Mouse (Mus musculus) frontal cortex, postnatal 10 days (tissue): ENCODE results near the gene Armc10.
A peak's percentile ranks its signal among the peaks of the same experiment; 100 is the strongest.
"Not testable (repeated sequence)": the region's sequence is repeated elsewhere in the genome, so short reads cannot be mapped to it uniquely, and the experiment has no call there.

ENCODE experiments used
- DNase-seq, 2 experiments: peaks; one replicate each; pipeline ENCODE4 v3.0.0; 2022; ENCODE audit warnings: low spot score in 2 of 2, mixed read lengths in 1 of 2

Gene Armc10

GRCm38 (mm10) chr5:21645439-21646132, at the start of gene Armc10, which contains the start of gene Fbxl13:
Gene Armc10 (plus strand): TSS chr5:21645813.
Gene Fbxl13 (minus strand): TSS chr5:21645634.
- DNase-seq = peak; percentile 85 to 87

DNA sequence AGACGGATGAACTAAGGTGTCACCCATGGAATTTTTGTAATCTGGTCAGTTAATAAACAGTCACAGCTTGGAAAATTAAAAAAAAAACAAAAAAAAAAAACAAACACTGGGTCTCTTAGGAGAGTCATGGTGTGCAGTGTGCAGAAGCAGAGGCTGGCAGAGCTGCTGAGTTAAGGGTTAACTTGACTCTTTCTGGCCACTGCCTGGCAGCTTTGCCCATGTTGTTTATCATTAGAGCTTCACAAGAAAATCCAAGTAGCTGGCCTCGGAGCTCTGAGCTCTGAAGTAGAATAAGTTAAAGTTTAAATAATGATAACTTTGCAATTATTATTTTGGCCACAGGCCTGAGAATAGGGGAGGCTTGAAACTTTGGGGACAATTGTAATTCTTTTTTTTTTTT, 46.1 kb upstream of the Armc10 start:
- DNase-seq = not testable (repeated sequence)

- DNase-seq = no peak
Measured at GRCm38 (mm10) chr5:21599961-21600360, 45.7 kb upstream of the Armc10 start.

- no peak for DNase-seq
Measured at GRCm38 (mm10) chr5:21605936-21606335, 39.7 kb upstream of the Armc10 start.

DNA sequence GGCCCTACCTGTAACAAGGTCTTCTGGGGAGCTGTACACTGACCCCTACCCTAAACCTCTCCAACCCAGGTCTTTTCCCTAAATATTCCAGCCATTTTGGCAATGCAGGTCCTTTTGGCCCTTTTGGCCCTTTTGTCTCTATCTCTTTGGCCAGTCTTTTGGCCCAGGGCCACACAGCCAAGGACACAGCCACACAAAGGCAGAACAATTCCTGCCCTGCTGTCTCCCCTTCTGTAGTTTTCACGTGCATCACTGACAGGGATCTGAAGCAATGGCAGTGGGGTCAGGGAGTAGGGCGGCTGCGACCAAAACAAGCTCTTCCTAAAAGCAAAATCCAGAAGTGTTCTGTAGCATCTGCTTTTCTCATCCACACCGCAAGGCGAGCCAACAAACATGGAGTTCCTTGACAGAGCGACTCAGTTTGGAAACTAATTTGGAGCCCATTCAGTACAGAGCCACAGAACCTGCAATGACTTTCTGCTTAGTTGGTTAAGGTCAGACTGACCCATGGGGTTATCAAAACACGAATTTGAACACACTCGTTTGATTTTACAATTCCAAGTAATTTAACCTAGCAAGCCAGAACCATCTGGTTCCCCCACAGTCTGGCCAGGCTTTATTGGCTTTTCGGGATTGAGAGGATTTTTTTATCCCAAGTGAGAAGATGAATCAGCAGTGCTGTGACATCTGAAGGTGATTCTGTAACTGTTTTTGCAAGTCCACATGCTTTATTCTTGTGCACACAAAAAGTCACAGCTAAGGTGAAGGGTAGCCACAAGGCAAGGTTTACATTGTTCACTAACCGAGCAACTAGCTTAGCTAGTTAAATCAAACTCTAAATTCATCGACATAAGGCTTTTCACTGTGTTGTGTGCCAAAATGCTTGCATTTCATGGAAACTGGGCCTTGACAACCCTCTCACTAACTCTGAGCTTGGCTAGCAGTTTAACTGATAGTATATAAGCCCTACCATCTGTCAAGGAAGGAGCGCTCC, 37.0 kb upstream of the Armc10 start:
- DNase-seq = peak; percentile 6 to 11

DNA sequence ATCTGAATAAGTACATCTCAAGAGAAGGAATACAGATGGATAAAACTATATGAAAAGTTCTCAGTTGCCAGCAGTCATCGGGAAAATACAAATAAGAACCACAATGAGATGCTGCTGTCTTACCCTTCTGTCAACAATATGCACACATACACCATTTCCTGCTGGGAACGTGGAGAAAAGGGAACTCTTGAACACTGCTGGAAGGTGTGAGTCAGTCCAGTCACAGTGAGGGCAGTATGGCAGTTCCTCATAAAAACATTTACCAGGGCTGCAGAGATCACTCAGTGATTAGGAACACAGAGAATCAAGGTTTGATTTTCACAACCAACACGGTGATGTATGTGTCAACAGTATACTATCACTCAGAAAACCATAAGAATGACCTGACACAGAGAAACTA, 34.6 kb upstream of the Armc10 start:
- no peak for DNase-seq

DNA sequence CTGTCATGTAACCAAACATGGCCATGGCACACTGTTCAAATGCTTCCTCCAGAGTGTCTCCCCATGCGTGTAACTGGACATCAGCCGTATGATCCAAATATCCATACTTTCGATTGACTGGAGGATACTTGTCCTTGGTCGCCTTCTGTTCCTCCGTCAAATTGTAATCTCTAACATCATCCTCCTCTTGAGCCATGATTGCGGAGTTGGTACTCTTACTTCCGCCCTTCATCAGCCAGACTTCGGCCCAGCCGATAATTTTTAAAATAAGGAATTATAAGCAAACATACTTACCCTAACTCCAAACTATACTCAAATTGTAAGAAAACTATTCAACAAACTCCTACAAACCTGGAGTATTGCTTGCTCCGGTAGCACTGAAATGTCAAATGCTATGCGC, 31.3 kb upstream of the Armc10 start:
- not testable (repeated sequence) for DNase-seq

DNA sequence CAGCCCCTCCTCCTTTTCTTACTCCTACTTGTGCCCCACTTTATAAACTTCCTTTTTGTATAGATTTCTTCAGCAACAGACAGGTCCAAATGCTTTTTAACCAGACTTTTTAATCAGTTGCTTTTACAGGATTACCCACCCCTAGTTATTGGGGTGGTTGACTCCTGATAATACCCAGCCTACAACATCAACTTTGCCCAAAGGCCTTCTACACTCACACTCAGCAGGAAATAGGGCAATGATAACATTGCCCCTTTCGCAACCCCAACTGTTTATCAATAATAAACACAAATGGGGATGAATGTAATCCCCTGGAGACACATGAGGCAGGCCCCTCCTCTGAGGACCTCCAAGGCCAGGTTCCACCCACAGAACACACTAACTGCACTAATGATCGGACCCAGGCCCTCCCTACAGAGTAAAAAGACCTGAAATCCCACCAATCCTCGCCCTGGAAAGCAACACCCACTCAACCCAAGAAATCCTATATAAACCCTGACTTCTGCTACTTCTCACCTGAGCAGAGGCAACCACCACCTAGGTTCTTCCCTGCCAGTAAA, 29.1 kb upstream of the Armc10 start:
- DNase-seq = no peak

DNA sequence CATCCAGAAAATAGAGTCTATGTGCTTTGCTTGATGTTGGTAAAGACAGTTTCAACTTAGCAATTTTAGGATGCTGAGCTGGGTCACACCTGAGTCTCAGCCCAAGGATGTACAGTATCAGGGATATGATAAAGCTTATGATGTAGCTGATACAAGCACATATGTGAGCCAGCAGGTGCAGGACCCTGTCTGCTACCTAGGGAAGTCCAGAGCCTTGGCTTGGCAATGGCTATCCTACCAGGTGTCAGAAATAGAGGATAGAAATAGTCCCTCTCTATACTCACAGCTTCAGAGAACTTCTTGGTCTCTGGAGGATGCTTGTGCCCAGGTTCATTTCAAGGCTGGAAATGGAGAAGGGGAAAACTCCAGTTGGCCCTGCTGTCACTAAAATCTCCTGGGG, 19.7 kb upstream of the Armc10 start:
- DNase-seq = no peak

DNA sequence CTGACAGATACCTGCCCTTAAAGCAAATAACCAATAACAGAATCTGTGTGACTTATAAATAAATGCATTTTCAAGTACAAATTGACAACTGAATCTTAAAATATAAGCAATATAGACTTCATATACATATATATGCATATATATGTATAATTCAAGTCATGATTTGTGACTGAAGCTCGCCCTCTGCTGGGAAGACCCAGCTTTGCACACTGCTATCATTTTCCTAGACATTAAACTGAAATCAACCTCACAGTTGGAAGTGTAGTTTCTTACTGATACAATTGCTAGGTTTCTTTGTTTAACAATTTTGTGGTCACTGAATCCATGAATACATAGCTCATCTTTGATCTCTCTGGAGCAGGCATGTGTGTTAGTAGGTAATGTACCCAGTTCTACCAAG, 4.7 kb upstream of the Armc10 start:
- peak; percentile 20 to 38 for DNase-seq

- DNase-seq = no peak
Measured at GRCm38 (mm10) chr5:21643606-21644005, 2.0 kb upstream of the Armc10 start.

- no peak for DNase-seq
Measured at GRCm38 (mm10) chr5:21644891-21645438, 648 bp upstream of the Armc10 start.

GRCm38 (mm10) chr5:21646133-21646491, 499 bp downstream of the Armc10 start:
- DNase-seq = no peak

- DNase-seq = no peak
Measured at GRCm38 (mm10) chr5:21650736-21651135, 5.1 kb downstream of the Armc10 start.

- no peak for DNase-seq
Measured at GRCm38 (mm10) chr5:21651885-21652612, 6.4 kb downstream of the Armc10 start.

- DNase-seq = no peak
Measured at GRCm38 (mm10) chr5:21656912-21657311, 11.3 kb downstream of the Armc10 start.

DNA sequence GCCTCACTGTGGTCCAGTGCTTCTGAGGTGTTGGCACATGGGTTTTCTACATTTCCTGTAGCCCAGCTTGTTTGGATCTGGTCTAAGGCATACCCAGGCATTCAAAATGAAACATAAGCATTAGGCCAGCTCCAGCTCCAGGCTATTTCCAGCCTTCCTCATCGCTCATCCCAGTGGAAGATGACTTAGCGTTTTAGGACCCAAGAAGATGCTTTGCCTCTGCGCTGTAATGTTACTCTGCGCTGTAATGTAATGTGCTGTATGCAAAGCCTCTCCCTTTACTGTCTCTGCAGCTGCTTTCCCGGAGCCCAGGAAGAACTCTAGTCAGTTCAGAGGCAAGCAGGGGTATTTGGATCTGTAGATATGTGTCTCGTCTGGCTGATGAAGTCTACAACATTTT, 12.4 kb downstream of the Armc10 start:
- DNase-seq = no peak

GRCm38 (mm10) chr5:21658623-21659395, 13.2 kb downstream of the Armc10 start:
- DNase-seq = peak; percentile 48 to 71

DNA sequence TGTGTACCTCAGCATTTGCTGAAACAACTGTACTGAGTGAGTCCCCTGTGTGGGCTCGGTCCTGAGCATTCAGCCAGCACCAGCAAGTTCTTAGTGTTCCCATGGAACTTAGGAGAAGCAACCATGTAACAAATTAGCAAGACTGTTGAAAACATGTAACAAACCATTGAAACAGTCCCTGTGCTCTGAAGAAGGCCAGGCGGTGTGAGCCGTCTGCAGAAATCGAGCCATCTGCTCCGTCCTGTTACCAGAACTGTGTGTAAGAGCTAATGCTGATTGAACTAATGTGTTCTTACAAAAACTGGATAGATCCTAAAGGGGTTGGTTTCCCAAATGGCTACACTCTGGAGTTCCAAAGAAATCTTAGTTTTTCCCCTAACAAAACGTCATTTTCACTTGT, 15.2 kb downstream of the Armc10 start:
- no peak for DNase-seq

GRCm38 (mm10) chr5:21663081-21663480, 17.5 kb downstream of the Armc10 start:
- DNase-seq = no peak
